Mouse (Mus musculus) gonadal fat pad, adult 2 months (tissue): ENCODE results near the gene Casp8. TPM values are rescaled to one million over a fixed set of nuclear protein-coding genes. Genes with fewer than 3 reads are reported as not detected.
A peak's percentile ranks its signal among the peaks of the same experiment; 100 is the strongest.
"Not testable (repeated sequence)": the region's sequence is repeated elsewhere in the genome, so short reads cannot be mapped to it uniquely, and the experiment has no call there.

Source experiments
- DNase-seq: peaks from one replicate; pipeline ENCODE4 v3.0.0-alpha.2; 2012; ENCODE audit warnings: low read depth
- polyA plus RNA-seq: library from polyadenylated mRNA; depleted of rRNA; stranded (reverse); fragments of >200 nt; gene quantifications from 2 replicates; pipeline ENCODE4 v1.2.3, GENCODE M21; 2012

Casp8 gene
- polyA plus RNA-seq, 1 experiment, result 7.8 TPM

DNA sequence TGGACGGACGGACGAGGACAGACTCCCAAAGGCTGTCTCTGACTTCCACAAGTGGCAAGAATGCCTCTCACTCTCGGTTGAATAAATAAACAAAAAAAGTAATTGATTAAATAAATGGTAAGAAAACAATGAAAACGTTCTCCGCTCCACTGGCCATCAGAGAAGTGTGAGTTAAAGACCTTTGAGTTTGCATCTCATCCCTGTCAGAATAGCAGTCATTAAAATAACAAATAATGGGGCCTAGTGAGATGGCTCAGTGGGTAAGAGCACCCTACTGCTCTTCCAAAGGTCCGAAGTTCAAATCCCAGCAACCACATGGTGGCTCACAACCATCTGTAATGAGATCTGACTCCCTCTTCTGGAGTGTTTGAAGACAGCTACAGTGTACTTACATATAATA, 5.5 kb downstream of the Casp8 start:
- DNase-seq, result not testable (repeated sequence)

DNA sequence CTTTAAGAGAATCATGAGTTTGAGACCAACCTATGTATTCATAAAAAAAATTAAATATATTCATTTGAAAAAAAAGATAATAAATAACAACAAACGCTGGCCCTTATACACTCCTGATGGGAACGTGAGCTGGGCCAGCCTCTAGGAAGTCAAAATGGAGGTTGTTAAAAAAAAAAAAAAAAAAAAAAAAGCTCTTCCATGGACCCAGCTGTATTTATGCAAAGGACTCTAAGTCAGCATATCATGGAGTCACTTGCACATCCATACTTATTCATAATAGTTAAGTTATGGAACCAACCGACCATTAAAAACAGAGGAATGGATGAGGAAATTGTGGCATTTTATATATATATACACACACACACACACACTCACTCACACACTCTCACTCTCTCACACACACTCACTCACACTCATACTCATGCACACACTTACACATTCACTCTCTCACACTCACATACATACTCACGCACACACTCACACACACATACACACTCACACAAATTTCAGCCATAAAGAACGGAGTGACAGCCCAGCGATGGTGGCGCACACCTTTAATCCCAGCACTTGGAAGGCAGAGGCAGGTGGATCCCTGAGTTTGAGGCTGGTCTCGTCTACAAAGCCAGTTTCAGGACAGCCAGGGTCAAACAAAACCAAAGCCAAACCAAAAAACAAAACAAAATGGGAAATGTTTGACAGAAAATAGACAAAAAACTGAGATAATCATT, 6.5 kb downstream of the Casp8 start:
- no peak for DNase-seq

DNA sequence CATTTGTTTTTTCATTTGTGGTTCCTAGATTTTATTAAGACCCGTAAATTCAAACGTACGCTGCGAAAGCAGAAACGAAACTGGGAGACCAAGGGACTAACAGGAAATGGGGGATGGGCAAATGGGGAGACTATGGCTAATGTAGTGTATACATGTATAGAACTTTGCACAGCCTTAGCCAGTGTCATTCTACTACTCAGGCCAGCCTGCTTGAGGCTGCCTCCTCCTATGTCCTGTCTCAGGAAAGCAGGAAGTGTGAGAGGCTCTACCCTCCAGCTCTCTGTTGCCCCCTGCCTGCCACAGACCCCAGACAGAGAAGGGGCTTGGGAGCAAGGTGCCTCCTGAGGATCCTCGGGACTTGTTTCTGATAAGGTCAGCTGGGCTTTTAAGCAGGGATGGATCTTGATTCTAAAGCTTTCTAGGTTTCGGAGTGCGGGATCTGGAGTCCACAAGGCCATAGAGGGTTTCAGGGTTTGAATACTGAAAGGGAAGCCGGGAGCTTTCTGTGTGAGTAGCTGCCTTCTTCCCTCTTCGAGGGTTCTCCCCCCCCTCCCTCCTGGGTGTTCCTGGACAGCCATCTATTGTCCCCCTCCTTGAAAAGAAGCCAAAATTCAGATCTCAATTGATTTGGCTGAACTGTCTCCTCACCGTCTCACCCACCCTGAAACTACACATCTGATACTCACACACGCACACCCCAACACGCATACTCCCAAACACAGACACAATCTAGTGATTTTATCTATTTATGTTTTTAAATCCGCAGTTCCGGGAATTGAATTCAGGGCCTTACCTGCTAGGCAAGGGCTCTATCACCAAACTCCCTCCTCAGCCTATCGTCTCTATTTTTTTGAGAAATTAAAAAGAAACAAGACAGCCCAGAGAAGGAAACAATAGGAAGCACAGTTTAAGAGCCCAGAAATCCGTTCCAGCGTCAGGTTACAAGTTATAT, 7.4 kb downstream of the Casp8 start:
- no peak for DNase-seq

DNA sequence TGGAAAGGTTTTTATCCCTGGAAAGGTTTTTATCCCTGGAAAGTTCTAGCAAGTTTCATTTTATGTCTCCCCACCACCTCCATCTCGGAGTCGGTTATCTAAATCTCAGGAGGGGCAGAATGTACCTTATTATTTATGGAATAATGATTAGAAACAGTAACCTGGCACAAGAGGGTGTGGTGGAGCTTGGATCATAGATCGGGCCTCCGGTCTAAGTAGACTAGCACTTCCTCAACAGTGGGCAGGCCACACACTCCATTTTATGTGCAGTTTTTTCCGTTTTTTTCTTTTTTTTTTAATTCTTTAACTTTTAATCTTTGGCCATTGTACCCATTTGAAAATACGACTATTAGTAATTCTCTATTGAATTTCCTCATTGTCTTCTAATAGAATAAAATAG, 8.4 kb downstream of the Casp8 start:
- DNase-seq, result no peak

DNA sequence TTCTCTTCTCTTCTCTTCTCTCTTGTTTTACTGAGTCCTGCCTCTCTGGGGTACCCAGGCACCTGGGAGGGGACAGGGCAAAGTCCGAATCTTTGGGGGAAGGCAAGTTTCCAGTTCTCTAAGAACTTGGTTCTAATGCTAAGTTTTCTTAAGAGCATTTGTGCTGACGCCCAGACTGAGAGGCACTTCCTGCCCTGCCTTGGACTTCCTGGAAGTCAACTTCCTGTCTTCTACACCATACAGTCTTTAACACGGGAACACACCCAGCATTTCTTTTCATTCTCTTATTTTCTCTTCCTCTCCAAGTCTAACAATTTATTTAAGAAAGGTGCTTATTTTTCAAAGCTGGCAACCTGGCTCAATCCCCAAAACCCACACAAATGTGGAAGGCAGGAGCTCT, 11.5 kb downstream of the Casp8 start:
- no peak for DNase-seq

DNA sequence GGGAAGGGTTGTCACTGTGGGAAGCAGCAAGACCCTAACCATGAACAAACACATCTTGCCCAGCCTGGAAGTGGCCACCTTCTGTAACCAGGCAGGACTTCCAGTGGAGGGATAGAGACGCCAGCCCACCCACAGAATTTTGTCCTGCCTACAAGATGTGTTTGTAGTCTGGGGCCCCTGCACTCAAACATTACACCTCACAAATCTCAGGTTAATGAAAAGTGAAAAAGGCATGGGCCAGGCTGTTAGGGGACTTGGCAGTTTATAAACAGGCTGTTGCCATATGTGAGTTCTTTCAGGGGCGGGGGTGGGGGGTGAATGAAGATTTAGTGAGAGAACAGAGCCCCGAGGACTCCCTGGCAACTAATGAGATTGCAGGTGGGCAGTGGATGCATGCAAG, 31.1 kb downstream of the Casp8 start:
- DNase-seq, result no peak

DNA sequence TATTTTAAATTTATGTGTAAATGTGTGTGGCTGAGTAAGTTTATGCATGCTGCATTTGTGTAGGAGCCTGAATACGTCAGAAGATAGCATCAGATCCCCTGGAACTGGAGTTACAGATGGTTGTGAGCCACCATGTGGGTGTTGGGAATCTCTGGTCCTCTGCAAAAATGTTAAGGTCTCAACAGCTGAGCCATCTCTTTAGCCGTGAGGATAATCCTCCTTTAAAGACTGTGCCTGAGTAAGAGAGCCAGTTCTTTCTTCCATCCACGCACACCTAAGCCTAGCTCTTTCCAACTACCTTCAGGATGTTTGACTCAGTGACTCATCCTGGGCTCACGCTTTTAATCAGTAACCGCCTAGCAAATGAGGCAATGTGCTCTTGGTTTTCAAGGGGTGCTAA, 35.6 kb downstream of the Casp8 start:
- peak; percentile 4 for DNase-seq

DNA sequence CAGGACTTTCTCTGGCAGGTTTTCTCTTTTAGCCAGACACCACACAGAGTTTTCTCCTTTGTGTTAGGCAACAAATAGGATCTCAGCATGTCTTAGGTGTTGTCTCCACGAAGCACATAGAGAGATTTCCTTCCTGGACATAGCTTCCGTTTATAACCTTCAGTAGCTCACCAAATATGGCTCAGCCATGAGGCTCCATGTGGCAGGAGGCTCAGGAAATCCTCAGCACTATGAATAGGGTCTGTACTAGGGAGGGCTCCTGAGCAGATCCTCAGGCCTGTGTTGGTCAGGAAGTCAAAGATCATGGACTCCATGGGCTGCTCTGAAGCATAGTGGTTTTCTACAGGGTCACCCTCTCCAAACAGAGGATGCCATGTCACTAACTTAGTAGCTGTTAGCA, 37.0 kb downstream of the Casp8 start:
- no peak for DNase-seq

DNA sequence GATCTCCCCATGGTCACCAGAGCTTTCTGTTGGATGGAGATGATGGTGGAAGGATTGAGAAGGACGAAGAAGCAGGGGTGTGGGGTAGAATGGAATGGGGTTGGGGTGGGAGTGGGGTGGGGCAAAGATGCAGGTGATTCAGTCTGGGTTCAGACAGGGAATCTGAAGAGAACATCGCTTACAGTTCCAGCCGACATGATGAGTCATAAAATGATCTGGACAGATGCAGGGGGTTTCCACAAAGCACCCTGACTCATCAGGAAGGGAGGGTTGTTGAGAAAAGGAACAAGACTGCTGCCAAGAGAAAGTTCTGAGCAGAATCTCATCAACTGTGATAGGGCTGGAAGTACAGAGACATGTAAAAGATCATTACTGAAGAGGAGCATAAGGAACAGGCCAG, 61.6 kb downstream of the Casp8 start:
- DNase-seq, result not testable (repeated sequence)

DNA sequence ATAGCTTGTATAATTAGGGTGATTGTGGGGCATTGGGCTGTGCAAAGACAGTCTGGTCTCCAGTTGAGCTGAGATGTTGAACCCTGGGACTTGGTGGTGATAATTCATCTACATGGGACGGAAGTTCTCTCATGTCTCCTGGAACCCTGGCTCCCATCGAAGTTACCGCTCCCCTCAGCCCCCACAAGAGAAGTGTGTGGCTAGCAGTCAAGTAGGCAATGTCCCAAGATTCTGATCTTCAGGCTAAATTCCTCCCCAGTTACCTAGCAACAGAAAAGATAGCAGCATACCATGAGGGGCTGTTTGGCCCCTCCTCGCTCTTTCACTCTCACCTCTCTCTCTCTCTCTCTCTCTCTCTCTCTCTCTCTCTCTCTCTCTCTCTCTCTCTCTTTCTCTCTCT, 64.0 kb downstream of the Casp8 start:
- not testable (repeated sequence) for DNase-seq

DNA sequence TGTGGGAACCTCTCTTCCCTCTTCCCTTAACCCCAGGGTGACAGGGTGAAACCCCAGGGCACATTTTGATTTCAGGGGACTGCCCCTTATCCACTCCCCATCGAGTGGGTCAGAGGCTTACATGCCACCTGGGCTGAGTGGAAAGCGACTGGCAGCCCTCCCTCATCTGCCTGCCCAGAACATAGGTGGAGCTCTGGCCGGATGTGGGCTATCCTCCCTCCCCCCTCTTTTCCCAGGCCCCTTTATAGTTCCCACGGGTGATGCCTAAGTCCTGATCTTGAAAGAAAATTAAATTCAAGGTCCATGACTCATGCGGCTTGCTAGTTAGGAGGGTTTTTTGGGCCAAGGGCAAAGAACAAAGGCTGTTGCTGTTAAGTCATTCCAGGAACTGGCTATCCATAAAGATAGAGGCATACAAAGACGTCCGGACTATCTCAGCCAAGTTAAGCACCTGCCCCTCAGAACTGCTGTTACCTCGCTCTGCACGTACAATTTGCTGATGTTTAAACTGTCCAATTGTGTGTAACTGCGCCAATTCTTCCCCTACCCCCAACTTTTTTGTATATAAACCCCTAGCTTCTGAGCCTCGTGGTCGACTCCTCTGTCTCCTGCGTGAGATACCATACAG, 64.7 kb downstream of the Casp8 start:
- DNase-seq, result not testable (repeated sequence)

DNA sequence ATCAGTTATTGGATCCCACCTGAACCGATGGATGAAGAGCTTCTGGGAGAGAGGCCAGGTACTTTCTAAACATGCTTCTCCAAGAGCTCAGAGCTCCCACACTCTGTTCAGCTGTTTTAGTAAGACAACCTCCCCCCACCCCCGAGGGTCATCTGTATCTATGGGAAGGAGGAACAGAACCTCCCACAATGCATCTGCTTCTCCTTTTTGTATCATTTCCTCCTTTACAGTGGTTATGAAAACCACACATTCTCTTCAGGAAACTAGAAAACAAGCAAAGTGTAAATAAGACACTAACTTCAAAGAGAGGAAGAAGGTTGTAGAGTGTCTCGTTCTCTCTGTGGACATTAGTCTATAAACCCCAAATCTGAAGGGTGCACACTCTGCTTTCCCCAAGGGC, 65.4 kb downstream of the Casp8 start:
- DNase-seq, result not testable (repeated sequence)

DNA sequence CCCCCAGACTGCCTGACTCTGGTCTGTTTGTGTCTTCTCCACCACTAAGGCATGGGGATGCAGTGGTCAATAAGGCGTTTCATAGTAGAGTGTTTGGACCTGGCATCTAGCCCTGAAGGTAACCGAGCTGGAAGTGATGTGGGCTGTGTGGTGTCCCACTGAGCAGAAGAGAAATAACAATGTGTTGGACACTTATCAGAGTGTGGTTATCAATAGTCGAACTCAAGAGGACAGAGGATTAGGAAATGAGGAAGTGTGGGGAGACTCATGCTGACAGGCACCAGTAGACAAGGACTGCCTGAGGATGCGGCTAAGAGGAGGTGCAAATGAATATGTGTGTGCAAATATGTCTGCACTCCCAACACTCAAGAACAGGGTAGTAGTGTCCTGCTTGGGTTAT, 81.3 kb downstream of the Casp8 start:
- DNase-seq, result not testable (repeated sequence)

DNA sequence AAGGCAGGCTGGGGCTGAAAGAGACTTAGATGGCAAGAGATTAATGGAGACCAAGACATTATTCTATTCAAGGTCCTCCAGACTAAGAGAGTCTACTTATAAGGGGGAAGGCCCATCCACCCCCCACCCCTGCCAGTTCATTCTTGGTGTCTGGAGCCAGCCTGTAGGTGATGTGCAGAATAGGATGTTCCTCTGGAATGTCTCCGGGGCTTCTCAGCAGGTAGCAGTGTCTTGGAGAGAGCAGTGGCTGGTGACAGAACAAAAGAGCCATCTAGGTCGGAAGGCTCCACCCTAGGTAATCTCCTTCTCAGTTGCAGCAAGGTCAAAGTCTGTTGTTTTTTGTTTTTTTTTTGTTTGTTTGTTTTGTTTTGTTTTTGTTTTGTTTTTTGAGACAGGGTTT, 84.1 kb downstream of the Casp8 start:
- not testable (repeated sequence) for DNase-seq

DNA sequence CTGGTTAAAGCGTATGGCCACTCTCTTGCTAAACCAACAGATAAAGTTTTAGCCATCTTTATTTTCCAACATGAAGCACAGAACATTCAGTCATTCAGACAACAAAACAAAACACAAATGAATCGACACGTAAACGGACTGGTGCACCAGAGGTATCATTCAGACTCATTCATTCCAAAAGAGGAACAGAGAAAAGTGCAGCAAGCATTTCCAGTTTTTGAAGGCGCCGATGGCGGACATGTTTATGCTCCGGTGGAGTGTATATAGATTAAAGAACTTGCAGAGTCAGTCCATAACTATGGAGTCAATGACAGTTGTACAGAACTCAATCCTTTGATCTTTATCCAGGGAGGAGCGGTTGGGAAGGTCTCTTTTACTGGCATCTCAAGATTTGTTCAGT, 88.1 kb downstream of the Casp8 start:
- DNase-seq, result not testable (repeated sequence)

DNA sequence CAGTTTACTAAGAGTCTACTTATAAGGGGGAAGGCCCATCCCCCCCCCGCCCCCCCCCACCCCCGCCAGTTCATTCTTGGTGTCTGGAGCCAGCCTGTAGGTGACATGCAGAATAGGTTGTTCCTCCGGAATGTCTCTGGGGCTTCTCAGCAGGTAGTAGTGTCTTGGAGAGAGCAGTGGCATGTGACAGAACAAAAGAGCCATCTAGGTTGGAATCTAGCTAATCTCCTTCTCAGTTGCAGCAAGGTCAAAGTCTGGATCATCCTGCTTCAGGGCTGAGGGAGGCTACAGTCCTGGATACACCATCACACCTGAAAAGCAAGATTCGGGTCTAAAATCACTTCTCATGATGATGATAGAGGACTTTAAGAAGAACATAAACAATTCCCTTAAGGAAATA, 90.5 kb downstream of the Casp8 start:
- no peak for DNase-seq

DNA sequence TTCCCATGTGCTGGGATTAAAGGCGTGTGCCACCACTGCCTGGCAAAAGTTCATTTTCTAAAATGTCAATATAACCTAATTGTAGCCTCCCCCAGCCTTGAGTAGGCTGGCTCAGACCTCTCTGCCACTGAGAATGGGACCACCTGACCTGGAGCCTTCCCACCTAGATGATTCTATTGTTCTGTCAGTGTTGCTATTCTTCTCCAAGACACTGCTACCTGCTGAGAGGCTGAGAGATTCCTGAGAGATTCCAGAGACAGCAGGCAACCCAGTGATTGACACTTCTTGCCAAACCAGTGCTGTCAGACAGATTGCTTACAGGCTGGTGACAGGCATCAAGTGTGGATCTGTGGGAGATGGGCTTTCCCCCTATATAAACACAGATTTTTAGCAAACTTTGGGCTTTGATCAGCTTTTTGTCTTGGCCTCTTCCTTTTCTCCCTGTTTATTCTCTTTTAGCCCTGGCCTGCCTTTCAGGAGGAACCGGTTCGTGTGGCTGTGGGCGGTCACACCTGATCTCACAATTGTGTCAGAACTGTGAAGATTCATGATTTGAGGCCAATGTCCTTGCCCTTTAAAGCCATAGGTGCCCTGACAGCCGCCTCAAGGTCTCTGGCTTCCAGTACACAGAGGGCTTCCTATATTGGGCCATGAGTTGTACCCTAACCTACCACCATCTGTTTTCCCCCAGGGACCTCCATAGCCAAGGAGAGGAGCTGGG, 94.8 kb downstream of the Casp8 start:
- DNase-seq, result peak; percentile 67

DNA sequence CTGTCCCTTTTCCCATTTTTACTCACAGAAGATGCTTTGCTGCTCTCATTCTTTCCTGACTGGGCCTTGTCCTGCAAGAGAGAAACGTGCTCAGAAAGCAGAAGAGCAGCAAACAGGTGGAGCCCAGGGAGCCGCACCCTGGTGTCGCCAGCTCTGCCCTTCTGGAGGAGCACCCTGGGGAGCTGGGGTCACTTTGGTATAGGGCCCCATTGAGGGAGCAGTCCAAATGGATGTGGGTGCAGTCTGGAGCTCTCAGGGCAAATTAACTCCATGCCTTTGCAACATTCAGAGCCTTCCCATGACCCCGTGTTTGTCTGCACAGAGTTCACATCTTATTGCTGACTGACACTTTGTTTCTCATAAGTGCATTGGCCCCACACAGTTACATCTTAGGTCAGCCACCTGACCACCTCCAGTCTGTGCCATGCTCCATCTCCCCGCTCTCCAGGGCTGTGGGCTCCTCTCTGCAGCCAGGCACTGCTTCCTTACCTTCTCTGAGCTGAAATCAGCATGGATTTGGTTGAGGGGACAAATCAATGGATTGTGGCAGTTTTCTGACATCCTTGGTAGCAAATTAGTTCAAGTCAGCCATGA, 95.6 kb downstream of the Casp8 start:
- DNase-seq, result not testable (repeated sequence)

DNA sequence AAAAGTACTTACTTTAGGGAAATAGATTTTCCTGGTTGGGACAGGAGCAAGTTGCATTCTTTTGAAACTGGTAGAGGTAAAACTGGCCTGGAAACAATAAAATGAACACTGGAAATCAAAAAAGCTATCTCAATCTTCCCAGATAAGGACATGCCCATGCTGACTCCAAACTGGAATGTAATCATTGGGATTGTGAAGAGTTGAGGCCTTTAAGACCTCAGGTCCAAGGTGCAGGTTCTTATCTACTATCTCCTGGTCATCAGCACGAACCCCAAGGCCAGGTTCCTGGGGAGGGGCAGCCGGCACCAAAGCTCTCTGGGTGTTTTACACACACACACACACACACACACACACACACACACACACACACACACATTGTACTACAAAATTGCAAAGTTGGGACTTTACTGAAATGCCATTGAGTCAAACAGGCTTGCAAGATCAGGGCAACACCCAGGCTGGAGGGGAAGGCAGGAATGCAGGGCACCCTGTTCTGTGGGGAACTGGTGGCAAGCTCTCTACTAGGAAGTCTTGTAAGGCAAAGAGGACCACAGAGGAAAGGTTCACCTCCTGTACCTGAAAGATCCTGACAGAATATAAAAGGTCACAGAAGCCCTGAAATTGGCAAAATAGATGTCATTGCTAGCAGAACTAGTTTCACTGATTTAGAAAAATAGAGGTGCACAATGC, 96.5 kb downstream of the Casp8 start:
- not testable (repeated sequence) for DNase-seq

DNA sequence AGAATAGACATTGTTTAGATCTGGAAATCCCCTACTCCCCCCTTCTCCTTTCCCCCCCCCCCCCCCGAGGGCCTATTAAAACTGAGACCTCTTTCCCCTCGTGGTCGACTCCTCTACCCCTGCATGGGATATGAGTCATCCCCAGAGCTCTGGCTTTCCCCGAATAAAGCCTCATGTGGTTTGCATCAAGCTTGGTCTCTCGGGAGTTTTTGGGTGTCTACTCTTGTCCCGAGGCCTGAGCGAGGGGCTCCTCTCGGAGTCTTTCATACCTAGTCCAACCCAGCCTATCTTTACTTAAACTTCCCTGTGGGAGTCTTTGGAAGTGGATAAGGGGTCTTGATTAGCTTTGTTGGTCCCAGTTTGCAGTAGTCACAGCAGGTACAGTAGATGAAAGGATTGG, 97.2 kb downstream of the Casp8 start:
- DNase-seq, result not testable (repeated sequence)
